Mouse (Mus musculus) ovary, postnatal 10 days (tissue): ENCODE measurements around the gene Plb1.
A peak's percentile ranks its signal among the peaks of the same experiment; 100 is the strongest.

ENCODE experiments used
- DNase-seq: peaks from one replicate; pipeline ENCODE4 v3.0.0; 2022; ENCODE audit warnings: low spot score

Gene Plb1

GRCm38 (mm10) chr5:32232474-32232873, at the start of gene Plb1:
TSS of gene Plb1 (plus strand) at chr5:32232708.
- DNase-seq = no peak

GRCm38 (mm10) chr5:32182885-32183629, 49.5 kb upstream of the Plb1 start:
- no peak for DNase-seq

DNA sequence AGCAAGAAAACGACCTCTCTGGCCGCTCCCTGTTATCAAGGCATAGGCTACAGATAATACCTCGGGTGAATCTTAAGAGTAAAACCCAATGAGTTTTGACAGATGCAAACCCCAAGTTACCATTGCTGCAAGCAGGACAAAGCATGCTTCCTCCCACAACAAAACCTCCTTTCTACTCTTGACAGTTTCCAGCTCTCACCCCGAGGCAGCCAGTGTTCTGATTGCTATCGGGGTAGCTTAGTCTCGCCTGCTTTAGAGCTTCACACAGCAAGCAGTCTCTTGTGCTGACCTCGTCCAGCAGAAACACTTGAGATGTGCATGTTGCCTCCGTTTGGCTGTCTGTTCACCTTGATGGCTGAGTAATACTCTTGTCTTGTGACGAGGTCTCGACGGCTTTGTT, 44.8 kb upstream of the Plb1 start:
- DNase-seq = no peak

GRCm38 (mm10) chr5:32191259-32191658, 41.2 kb upstream of the Plb1 start:
- DNase-seq = no peak

GRCm38 (mm10) chr5:32192016-32192845, 40.3 kb upstream of the Plb1 start:
- no peak for DNase-seq

- no peak for DNase-seq
Measured at GRCm38 (mm10) chr5:32194236-32194635, 38.3 kb upstream of the Plb1 start.

GRCm38 (mm10) chr5:32195857-32196609, 36.5 kb upstream of the Plb1 start:
- DNase-seq = no peak

DNA sequence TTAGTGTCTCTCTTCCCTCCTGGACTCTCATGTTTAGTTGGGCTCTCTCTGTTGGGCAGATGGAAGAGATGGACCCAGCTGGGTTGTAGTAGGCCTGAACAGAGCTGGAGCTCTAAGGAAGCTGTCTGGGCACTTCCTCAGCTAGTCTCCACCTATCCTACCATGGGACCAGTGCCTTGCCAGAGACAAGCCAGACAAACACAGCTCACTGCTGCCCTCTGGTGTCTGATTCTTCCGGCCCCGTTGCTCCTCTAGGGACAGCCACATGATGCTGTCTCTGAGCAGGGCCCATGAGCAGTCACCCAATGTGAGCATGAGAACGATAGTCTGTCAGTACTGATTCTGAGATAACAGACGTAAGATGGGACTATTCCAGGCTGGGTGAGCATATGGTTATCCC, 34.8 kb upstream of the Plb1 start:
- peak; percentile 85 for DNase-seq

DNA sequence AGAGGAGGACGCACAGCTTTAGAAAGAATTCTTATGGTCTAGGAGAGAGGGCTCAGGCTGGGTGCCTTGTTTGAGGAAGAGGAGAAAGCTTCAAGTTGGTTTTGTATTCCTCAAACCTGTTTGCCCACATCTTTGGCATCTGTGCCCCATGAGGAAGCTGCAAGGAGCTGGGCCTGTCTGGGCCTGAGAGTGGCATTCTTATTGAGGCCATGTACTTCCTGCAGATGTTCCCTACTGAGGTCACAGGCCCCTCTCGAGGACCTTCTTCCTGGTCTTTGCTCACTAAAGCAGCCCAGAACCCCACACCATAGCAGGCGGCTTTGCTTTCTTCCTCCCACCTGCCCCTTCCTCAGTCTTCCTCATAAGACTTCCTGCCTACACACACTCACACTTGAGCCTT, 33.4 kb upstream of the Plb1 start:
- no peak for DNase-seq

- no peak for DNase-seq
Measured at GRCm38 (mm10) chr5:32199594-32199993, 32.9 kb upstream of the Plb1 start.

DNA sequence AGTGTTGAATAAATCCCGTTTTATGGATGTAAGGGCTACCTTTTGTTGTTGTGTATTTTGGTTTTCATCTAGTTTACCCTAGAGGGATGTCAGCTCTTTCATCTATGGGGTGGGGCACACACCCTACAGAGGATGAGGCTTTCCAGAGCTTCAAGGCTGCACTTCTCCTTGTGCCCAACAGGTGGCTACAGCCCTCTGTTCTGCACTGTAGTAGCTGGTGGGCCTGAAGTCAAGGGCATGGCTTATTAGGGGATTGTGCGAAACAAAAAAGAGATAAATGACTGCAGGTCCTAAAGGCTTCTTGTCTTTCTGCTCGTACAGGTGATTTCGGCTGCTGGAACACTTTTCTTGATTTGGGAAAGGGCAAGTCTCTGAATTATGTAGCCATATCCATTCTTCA, 27.9 kb upstream of the Plb1 start:
- DNase-seq = no peak

DNA sequence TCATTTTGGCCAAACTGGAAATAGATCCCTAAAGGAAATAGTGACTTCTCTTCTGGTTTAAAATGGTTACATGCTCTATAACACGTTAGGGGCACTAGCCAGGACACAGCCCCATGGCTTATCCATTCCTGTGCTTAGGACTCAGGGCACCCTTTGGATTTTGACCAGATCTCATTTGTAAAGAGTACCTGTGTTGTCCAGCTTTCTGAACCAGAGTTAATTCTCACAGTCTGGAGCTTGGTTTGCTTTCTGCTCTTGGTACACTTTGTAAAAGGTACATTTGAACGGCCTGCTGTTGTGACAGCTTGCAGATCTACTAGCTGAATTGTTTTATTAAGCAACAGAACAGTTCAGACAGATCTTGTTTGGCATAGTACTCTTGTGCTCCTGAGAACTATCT, 25.8 kb upstream of the Plb1 start:
- no peak for DNase-seq

DNA sequence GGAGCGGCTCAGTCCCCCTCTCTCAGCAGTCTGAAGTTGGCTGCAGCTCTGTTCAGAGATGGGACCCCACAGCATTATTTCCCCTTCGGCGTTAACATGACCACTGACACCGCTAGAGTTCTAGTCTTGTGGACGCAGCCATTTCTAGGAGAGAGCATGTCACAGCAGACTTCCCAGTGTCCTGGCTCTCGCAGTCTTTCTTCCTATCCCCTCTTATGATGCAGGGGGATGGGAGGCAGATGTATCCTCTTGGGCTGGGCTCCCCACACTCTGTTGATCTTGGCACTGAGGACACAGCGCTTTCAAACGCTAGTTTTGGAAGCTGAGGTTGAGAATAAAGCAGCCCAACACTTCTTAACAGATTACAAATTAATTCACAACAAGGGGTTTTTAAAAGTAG, 24.0 kb upstream of the Plb1 start:
- no peak for DNase-seq

DNA sequence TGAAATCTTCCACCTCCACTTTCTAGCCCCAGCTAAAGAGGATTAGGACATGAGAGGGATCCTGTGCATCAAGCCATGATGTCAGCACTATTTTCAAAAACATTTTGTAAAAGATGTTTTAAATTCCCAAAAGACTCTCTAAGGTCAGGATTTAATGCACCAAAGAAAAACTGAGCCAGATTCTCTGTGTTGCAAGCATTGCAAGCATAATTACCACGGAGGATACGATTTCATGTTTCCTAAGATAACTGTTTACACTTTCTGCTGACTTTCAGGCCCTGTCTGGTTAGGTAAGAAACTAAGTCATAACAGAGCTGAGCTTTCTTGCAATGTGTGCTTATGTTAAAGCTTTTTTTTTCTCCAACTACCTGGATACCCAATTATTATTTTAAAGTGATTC, 21.5 kb upstream of the Plb1 start:
- no peak for DNase-seq

GRCm38 (mm10) chr5:32213746-32214145, 18.8 kb upstream of the Plb1 start:
- DNase-seq = no peak

DNA sequence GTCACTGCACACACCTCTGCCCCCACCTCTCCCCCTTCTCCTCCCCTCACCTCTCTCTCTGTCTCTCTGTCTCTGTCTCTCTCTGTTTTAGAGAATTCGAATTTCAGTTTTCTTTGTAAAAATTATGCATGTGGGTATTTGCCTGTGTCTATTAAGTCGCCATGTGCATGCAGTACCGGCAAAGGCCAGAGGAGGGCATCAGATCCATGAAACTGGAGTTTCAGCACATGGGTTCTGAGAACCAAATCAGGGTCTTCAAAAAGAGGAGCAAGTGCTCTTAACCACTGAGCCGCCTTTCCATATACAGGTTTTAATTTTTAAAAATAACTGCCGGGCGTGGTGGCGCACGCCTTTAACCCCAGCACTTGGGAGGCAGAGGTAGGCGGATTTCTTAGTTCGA, 17.0 kb upstream of the Plb1 start:
- DNase-seq = no peak

DNA sequence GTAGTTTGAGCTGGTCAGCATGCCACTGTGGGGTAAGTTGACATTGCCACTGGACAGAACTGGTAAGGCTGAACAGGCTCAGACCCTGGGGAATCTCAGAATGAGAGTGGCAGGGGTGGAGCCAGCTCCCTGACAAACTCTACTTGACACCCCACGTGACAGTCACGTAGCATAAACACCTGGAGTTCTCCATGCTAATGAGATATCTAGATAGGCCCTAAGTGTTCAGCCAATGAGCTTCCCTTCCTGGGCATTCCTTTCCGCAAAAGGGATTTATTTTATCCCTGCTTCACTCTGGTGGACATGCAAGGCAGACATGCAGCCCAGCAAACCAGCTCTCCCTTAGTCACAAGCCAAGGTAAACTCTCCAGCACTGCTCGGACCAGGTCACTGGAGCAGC, 16.0 kb upstream of the Plb1 start:
- no peak for DNase-seq

GRCm38 (mm10) chr5:32217477-32217876, 15.0 kb upstream of the Plb1 start:
- no peak for DNase-seq

DNA sequence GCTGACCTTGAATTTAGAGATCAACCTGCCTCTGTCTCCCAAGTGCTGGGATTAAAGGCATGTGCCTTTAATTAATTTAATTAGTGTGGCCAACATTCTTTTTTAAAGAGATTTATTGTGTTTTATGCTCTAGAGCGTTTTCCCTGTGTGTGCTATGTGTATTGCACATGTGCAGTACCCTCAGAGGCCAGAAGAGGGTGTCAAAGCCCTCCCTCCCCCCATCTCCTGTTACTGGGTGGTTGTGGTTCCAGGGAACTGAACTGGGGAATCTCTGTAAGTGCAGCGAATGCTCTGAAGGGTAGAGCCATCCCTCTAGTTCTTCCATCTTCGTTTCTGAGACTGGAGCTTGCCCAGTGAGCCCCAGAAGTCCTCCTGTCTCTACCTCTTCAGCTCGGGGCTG, 2.1 kb upstream of the Plb1 start:
- DNase-seq = no peak

DNA sequence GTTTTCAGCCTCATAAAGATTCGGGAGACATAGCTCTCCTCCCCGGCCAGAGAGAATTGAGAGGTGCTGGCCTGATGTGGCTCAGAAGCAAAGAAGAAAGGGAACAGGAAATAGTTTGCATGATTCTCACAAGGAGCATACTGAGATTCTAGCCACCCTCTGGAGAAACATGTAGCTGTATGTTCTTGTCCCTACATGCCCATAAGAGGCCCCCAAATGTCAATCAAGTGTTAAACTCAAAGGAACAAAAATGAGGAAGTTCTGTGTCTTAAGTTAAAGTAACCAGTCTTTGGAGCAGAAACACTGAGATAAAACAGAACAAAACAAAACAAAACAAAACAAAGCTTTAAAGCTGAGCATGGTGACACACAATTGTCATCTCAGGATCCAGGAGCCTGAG, 6.8 kb downstream of the Plb1 start:
- no peak for DNase-seq

- DNase-seq = no peak
Measured at GRCm38 (mm10) chr5:32240741-32241140, 8.2 kb downstream of the Plb1 start.

- DNase-seq = no peak
Measured at GRCm38 (mm10) chr5:32243286-32243885, 10.9 kb downstream of the Plb1 start.
